In genomic region chr17:25796951-25797369, GRCm38 (mm10) we compare ENCODE assay signal across 8 mouse cellular contexts. TPM values are rescaled to one million over a fixed set of nuclear protein-coding genes. Genes with fewer than 3 reads are reported as not detected.
DNase-seq lines count a peak whose midpoint lies in the region; ATAC-seq and TF ChIP-seq lines count a peak whose summit lies in the region.

Metrn (minus strand) TSS chr17:25797136.

- peaks cover 40% of the 10 kb centered on the region for H3K4me1 ChIP-seq in embryonic facial prominence, embryonic 13.5 days
- H3K4me1 ChIP-seq in midbrain, postnatal 0 days (ENCODE audit: insufficient read depth, low read length): peaks cover 10% of the 10 kb centered on the region; the same call in 1 of the 2 replicates

- under 1% methylated on average over 35 of the region's 35 CpGs for WGBS in embryonic facial prominence, embryonic 13.5 days
- WGBS in midbrain, postnatal 0 days: 0% methylated on average over 27 of the region's 35 CpGs

- peak within 1 kb of the TSS; percentile 64 for H3K4me3 ChIP-seq in embryonic facial prominence, embryonic 13.5 days
- H3K4me3 ChIP-seq in midbrain, postnatal 0 days (ENCODE audit: low read depth, low read length): peak within 1 kb of the TSS; percentile 51

- peaks cover 6% of the 10 kb centered on the region for H3K27me3 ChIP-seq in embryonic facial prominence, embryonic 13.5 days
- peaks cover 11% of the 10 kb centered on the region; the same call in 1 of the 2 replicates for H3K27me3 ChIP-seq in midbrain, postnatal 0 days (ENCODE audit: insufficient read depth, low read length)

- peak within 1 kb of the TSS; percentile 98 for H3K4me2 ChIP-seq in embryonic facial prominence, embryonic 13.5 days
- H3K4me2 ChIP-seq in midbrain, postnatal 0 days (ENCODE audit: low read depth, low read length, poor library complexity, severe bottlenecking): peak within 1 kb of the TSS; percentile 79

- DNase-seq in 416B (ENCODE audit: low read depth): peak; percentile 89
- peak; percentile 82 for DNase-seq in adrenal gland, adult 8-10 months
- DNase-seq in heart, adult 8-10 months (ENCODE audit: low spot score): peak; percentile 89
- peak; percentile 82 to 88 for DNase-seq in kidney, adult 8-10 months
- DNase-seq in liver: peak; percentile 93
- peak; percentile 78 for DNase-seq in midbrain, postnatal 0 days (ENCODE audit: low spot score)
- DNase-seq in spleen, postnatal 36 days (ENCODE audit: low spot score in 2 of 2): peak; percentile 84 to 85

- no peaks in the 10 kb centered on the region for H3K36me3 ChIP-seq in embryonic facial prominence, embryonic 13.5 days
- no peaks in the 10 kb centered on the region for H3K36me3 ChIP-seq in midbrain, postnatal 0 days (ENCODE audit: insufficient read depth, low read length)

- TF ChIP-seq CTCF in midbrain, postnatal 0 days (IDR thresholded peaks at IDR 0.05): no peak

- ATAC-seq in embryonic facial prominence, embryonic 13.5 days (ENCODE audit: insufficient number of reproducible peaks, insufficient read depth, low FRiP score, low TSS enrichment, low read depth): peak; percentile 79
- ATAC-seq in midbrain, postnatal 0 days (ENCODE audit: low FRiP score): no peak

- H3K9me3 ChIP-seq in embryonic facial prominence, embryonic 13.5 days: no peaks in the 10 kb centered on the region
- no peaks in the 10 kb centered on the region for H3K9me3 ChIP-seq in midbrain, postnatal 0 days (ENCODE audit: low read length)

- H3K9ac ChIP-seq in embryonic facial prominence, embryonic 13.5 days: peak within 1 kb of the TSS; percentile 76
- H3K9ac ChIP-seq in midbrain, postnatal 0 days (replicated peaks; ENCODE audit: low read length, poor library complexity, severe bottlenecking): 0 out of 2 replicates have a peak within 1 kb of the TSS, but pooled peaks have one; percentile 36

- H3K27ac ChIP-seq in embryonic facial prominence, embryonic 13.5 days: 0 out of 2 replicates have a peak within 1 kb of the TSS, but pooled peaks have one; percentile 16
- peak within 1 kb of the TSS; percentile 32; the same call in 1 of the 2 replicates for H3K27ac ChIP-seq in midbrain, postnatal 0 days (ENCODE audit: low read depth, low read length)

RNA-seq across cellular contexts. Expression of gene Metrn, which starts in this region (rescaled TPM):
- 10 to 100 TPM; 31.4 to 45.8 (median 39.3) TPM for total RNA-seq in adrenal gland, adult 8-10 months (2022)
- polyA plus RNA-seq in embryonic facial prominence, embryonic 13.5 days (2015; fragmentation: Nextera tagmentation; extraction: Ambion mirVana): 43.4 and 50.1 TPM in 2 replicates
- 10 to 100 TPM; 58.8 to 75.3 (median 65.7) TPM for total RNA-seq in heart, adult 8-10 months (2022)
- total RNA-seq in midbrain, postnatal 0 days (2014; rRNA removed): 155 and 236 TPM in 2 replicates
- polyA plus RNA-seq in midbrain, postnatal 0 days (2015; fragmentation: Nextera tagmentation; extraction: Ambion mirVana): 50.0 and 54.3 TPM in 2 replicates
